Mouse (Mus musculus): ENCODE data around the gene Slc25a45.

DNA sequence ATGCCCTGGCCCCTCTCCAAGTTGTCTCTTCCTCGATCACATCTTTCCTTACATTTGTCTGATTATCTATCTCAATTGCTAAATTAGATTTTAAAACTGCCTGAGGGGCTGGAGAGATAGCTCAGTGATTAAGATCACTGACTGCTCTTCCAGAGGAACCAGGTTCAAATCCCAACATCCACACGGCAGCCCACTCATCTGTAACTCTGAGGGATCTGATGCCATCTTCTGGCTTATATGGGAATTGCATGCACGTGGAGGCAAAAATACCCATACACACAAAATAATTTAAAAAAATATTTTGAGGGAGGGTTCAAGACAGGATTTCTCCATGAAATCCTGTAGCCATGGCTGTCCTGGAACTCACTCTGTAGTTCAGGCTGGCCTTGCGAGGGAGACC, 8.2 kb downstream of the Slc25a45 start:
- TF ChIP-seq CTCF (IDR thresholded peaks at IDR 0.05; ENCODE audit: borderline replicate concordance, control insufficient read depth, extremely low read depth, insufficient read depth, low read length, poor library complexity) (no peak), POLR2A (IDR thresholded peaks at IDR 0.05; ENCODE audit: control insufficient read depth, extremely low read depth, insufficient read depth, low read length, poor library complexity) (no peak)

All from thymus, adult 2 months (tissue).